Mouse (Mus musculus): Measurements from ENCODE around the gene Efna5.

Efna5 gene

DNA sequence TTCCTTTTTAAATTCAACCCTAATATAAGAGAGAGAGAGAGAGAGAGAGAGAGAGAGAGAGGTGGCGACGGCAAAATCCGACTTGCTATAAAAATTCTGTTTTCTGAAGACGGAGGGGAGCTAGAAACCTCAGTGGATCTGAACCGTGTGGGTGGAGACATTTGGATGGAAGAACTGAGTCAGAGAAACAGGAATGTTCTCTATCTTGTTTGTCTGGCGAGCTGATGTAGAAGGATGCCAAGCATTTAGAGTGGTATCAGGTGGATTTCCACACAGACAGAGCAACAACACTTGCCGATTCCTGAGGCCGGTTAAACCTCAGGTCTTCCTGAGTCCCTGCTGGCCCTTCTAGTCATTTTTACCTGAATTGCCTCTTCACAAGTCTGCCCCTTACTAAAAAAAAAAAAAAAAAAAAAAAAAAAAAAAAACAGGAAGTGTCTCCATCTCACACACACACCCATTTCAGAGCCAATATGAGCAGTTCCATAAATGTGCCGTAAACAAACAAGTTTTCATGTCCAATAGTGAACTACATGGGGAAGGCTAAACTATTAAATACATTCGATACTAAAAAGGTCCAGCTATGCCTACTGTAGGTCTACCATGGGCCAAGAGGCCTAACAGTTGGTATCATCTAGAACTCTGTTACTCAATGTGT, 231.7 kb downstream of the Efna5 start:
- DNase-seq = no peak

DNA sequence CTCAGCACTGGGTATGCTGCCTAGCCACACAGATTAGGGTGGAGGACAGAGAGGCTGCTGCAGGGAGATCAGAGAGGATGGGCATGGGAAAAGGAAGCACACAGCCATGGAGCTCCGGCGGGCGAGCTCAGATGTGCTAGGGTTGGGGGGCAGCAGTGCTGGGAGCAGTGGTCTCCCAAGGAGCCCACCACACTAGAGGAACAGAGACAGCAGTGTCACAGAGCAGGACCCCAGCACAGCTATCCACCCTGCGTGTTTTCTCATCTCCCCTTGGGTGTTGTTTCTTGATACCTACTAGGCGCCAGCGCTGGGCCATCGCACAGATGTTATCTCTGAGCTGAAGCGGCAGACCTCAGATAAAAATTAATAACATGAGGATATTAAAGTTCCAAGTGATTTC, 234.3 kb downstream of the Efna5 start:
- no peak for DNase-seq

DNA sequence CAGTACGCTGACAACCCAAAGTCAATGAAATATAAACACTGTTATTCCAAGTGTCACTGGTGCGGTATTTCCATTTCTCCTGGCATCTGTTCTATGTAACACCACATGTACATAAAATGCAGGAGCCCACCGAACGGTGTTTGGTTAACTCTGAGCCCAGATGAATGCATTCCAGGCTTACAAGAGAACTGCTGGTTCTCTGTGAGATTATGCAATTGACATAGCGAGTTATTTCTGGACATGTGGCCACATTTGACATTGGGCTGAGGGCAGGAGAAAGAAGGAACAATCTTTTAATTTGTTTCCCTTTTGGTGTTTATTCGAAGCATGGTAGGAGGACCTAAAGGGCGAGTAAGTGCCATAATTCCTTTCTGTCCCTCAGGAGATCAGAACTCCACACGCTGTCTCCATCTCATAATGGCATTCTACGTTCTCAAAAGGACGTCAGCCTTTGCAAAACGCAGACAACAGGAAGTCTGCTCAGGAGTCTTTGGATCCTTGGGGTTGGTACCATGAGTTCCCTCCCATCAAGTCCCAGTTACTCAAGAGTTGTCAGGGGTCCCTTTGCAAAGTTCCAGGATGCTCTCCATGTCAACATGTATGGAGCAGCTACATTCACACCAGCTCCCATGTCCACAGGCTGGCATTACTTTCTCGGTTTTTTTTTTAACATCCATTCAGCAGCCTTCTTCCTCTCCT, 238.5 kb downstream of the Efna5 start:
- no peak for DNase-seq

DNA sequence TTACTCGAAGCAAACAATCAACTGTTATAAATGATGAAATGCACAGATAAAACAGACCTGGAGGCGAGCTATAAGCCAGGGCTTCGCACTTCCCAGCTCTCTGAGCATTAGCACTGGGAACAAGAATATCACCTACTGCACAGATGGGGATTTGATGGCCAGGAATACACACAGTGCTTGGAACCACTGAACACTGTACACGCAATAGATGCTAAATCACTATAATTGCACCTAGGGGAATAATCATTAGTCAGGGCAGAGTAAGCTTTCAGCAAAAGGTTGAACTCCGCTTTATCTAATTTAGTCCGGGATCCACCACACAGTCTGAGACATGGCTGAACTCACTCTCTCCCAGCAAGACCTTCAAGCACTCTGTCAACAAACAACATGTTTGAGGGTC, 240.5 kb downstream of the Efna5 start:
- no peak for DNase-seq

DNA sequence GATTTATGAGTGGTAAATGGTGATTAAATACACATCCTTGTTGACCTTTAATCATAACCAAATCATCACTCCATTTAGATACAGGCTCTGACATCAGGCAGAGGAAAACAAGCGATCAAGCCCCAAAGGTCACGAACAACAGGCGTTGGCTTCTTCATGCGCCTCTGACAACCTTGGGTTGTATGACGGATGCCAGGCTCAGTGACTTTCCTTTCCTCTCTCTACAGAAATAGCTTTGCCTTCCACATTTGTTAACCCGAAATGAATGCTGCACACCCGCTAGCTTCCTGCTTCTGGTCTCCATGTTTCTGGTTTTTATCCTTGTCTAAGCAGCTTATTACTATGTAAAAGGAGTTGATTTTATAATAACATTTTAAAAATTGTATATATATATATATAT, 244.2 kb downstream of the Efna5 start:
- DNase-seq = no peak

DNA sequence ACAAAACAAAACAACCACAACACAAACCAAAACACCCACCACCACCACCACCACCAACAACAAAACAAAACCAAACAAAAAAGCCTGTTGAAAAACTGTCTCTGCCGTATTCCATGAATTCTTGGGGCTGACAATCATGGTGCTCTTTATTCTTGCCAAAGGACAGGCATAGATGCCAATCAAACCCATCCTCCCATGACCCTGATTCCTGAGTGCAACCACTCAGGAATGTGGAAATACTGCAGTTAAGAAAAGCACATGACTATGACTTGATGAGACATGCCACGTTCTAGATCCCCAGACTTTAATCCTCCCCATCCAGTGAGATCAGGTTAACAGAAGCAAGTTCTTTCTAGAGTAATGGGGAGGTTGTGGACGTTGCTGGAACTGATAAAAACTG, 246.2 kb downstream of the Efna5 start:
- DNase-seq = no peak

DNA sequence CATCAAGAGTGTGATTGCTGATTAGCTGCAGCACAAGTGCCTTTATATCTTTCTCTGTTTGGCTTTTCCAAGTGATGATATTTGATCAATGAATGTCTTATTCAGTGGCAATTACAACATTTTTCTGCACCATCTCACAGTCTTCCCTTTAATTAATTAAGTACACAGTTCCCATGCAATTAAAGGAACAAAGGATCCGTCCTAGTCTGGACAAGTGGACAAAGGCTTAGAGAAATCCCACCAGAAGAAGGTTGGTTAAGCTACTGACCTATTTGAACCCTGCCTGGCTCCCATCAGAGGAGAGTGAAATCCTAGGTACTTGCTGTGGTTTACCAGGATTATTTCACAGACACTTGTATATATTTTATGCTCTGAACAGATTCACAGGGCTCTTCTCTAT, 252.6 kb downstream of the Efna5 start:
- no peak for DNase-seq

DNA sequence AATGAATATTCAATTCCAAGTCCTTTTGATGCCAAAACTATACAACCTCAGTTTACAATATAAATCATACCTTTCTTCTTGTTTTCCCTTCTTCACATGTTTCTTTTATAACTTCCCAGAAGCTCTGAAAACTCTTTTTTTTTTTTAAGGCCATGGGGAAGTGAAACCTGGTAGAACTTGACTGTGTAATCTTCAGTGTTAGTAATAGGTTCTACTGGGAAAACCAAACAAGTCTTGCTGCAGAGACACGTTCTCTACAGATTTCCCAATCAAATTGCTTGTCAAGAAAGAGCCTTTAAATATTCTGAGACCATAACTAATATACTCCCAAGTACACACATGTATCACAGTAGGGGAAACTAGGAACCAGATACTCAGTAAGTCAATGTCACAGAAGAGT, 253.6 kb downstream of the Efna5 start:
- DNase-seq = no peak

DNA sequence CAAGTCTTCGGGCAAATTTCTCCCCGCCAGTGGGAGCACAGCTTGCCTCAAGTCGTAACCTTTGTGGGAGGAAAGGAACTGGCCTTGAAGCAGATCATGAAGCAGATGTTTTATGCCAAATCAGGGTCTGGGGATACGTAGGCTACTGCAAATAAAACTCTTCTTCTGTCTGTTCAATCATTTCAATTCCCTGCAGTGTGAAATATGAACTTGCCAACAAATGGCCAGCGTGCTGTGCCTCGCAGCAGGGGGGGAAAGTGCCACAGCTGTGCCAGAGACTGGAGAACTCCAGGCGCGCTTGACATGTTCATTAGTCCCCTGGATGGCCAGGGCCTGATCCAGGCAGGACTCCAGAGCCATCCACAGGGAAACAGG, 255.5 kb downstream of the Efna5 start:
- peak; percentile 36 to 37 for DNase-seq

DNA sequence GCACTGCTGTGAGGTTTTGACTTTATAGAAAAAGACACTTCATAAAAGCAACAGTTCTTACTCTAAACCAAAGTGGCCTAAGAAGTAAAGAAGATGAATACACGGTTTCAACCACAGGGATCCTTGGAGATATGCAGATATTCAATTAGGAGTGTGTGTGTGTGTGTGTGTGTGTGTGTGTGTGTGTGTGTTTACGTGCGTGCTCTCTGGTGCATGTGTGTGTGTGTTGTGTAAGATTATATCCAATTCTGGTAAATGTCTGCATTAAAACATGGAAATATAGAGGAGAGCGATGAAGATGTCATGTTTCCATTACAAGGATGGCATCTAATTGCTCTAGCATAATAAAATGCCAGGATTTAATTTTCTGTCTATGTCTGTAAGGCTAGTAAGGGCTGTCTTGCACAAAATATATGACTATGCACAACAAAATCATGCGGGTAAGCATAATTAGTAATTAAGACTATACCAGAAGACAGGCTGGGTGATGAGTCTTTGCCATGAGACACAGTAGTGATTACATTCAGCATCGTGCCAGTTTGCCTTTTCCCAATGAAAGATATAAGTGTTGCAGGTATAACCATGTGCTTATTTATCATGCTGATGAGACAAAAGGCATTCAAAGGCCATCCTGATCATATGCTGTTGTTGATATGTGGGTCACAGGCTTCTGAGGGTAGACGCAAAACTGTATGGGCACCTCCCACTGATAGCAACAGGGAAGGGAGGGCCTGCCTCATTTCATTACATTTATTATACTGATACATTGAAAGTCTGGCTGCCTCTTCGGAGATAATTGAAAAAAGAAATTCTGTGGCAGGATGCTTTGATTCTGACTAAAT, 256.1 kb downstream of the Efna5 start:
- DNase-seq = no peak

DNA sequence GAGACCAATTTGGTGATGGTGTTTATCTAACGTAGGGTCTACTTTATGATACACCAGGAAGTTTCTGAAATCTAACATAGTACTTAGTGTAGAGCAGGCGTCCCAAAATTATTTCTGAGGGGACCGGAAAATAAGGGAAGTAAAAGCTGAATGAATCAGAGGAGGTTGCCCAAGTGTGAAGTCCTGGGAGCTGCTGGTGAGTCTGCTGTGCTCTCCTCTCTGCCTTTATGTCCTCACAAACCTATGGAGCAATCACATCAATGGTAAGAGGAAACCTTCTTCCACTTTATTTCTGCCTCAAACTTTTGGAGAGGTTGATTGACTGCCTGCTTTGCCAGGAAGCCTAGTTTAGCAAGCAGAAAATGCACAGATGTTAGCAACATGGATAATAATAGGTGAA, 257.9 kb downstream of the Efna5 start:
- DNase-seq = no peak

DNA sequence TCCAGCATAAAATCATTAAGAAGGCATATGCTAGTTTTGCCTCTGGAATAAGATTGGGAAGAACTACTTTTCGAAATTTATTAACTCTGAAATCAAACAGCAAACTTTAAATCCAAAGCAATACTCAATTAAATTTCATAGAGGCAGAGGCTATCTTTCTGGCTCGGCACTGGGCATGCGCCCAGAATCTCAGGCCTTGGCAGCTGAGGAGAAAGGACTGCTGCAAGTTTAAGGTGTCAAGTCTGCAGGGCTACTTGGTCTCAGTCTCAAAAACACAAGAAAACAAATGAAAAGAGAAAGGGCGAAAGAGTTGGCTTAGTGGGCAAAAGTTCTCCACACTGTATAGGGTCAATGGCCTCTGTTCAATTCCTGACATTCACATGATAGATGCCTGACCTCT, 258.6 kb downstream of the Efna5 start:
- no peak for DNase-seq

DNA sequence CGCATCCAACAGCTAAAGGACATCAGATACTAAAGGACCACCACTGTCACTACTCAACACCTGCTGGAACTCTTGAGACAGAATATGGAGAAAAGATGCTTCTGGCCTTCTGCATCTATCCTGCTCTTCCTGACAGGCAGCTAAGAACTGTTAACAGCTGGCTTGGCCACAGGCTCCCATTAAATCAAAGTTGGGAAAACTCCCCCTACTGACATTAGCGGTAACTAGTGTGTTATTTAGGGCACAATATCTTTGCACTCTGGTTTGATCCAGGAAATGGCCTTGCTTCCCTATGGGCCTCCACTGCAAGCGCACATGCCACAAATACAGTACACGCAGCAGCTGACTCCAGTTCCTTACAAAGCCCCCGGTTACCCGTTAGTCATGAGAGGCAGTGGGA, 266.0 kb downstream of the Efna5 start:
- no peak for DNase-seq

DNA sequence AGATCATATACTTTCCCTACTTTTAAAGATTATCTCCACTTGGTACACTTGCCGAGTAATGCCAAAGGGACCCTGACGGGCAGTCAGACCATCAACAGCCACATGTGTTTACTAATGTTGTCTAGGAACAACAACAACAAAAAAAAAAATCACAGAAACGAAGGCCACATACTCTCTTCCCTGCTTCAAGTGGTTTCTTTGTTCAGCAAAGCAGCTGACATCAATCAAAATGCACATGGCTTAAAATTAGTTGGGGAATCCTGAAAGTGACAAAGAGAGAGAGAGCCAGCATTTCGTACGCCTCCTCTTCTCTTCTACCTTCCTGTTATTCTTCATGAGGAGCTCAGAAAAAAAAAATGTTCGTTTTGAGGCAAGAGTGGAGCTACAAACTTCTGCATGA, 266.4 kb downstream of the Efna5 start:
- no peak for DNase-seq

DNA sequence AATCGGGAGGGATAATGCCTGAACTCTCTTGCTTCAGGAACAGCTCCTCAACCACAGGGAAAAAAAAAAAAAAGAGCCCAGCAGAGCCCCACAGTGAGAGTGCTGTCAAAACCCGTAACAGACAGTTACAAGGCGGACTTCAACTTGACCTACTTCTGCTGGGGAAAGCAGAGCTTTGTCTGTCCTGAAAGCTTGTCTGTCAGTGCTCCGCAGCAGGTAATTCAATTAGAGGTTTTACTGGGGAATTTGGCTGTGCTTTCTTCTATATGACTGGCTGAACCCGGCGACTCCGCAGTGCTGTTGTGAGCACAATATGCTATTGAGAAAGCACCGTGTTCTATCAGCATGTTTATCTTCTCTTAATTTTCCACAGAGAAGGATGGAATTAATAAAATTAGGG, 266.9 kb downstream of the Efna5 start:
- DNase-seq = no peak

DNA sequence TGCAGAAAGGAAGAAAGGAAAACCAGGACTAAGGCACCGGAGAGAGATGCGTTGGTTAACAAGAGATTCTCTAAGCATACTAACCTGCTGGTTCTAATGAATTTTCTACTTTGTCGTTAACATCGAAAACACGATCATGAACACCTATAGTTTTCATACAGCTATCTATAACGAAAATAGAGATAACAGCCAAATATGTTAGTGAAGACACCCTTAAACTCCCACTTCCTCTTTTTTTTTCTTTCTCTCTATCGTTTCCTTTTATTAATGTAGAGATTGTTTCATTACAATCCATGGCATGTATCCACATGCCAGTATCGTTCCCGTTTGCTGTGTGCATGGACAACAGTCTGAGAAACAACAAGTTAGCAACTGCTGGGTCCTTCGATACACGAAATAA, 267.9 kb downstream of the Efna5 start:
- no peak for DNase-seq

DNA sequence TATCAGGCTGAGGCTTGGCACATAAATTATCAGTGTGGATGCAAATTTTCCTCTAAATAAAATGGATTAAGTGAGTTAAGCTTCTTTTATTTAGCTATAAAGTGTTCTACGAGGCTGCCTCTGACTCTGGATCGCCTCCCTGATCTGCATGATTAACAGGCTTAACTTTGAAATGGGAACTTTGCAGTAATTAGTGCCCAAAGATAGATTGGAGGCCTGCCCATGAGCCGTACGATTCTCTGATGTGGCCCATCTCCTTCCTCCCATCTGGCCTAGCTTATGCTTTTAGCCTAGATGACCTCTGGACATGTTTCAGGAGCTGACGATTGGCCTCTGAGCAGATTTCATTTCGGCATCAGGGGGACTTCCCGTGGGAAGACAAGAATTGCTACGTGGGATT, 273.0 kb downstream of the Efna5 start:
- DNase-seq = peak in 1 of 2 experiments; percentile 35

DNA sequence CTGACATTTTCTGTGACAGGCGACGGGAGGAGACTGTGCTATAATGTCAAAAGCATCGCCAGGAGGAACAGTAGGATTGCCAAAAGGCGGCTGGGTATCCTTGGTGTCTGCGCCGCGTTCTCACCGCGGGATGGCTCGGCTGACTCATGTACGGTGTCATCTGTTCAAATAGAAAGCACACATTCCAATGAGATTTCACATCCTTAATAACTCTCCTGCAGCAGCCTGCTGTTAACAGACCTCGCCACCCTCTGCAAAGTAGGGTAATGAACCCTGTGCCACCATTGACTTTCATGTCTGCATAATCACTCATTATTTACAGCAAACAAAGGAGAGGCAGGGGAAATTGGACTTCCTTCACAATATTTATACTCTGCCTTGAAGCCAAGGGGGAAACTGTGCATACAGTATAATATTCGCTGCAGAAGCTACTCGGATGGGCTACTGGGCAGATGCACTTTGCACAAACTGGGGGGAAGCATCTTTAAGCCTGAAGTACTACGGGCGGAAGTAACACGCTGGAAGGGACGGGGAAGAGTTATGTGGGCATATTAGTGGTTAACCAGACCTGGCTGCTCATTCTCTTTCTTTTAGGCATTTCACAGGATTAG, 273.7 kb downstream of the Efna5 start:
- DNase-seq = peak; percentile 47 to 68

DNA sequence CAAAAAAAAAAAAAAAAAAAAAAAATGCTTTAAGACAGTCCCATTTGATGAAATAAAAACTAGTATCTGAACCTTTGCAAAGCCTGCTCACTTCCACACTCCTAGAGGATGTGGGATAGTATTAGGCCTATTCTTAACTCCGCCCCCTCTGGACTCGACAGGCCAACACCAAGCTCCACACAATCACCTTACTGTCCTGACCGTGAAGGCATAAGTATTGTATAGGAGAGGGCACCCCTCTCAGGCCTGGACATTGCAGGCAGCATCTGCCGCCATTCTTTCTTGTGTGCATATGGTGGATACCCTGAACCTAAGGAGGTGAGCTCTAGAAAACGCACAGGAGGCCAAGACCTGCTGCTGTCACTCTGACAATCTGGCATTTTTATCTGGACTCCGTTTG, 274.4 kb downstream of the Efna5 start:
- DNase-seq = no peak

DNA sequence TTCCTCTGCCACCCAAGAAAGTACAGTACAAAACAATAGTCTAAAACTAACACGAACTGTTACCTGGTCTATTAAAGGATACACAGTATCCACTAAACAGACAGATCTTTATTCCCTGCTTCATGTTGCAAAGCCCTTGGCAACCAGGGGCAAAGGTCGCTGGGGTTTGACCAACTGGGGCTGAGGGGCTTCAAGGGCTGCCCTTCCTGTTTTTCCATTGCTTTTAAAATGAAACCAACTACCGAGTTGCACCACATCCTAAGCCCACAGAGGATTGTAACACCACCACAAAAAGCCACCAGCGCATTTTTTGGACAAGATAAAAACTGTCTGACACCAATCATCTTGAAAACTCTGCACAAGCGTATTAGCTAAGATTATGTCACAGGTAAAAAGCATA, 276.8 kb downstream of the Efna5 start:
- DNase-seq = no peak

DNA sequence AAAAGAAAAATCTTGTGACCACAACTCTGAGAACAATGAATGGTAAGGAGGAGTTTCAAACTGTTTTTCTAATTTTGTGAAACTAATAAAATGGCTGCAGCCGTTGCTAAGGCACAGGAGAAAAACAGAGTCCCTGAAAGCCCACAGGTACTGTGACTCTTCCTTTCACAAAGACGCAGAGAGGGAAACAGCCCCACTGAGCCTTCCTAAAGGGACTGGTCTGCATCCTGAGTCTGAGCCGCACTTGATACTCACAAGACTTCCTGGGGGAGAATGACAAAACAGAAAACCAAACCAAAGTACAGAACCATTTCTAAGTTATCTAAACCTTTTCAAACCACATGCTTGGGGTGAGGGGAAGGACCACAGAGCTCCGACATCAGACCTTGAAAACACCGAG, 277.5 kb downstream of the Efna5 start:
- DNase-seq = no peak

DNA sequence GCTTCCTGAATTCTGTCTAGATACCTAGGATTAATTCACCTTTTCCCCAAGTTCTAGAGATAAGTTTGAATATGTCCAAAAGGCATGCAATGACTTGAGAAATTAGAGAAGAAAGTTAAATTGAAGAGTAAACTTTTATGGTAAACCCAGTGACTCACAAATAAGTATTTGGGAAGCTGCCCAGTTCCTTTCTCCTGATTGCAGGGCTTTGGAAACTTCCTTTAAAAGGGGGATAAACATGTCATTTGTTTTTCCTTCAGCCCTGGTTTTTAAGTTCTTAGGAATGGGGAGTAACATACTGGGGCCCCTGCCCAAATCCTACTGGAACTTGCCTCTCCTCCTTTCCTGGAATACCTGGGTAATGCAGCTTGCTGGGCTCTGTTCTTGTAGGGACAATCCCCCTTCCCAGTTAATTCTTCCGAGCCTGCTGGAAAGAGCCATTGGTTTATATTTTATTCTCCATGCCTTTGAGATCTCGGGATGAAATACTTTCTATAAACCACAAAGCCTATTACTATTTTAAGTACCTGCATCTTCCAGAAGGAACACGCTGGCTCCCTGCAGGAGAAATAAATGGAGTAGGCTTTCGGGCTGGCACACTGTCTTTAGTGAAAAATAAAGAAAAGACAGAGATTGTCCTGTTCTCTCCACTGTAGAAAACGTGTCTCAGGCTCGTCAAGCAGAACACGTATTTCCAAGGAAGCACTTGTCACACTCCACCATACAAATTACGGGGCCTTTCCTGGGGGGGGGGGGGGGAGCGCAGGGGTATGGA, 282.2 kb downstream of the Efna5 start:
- no peak for DNase-seq
